Mouse (Mus musculus): ENCODE data around the gene Ephb1.

DNA sequence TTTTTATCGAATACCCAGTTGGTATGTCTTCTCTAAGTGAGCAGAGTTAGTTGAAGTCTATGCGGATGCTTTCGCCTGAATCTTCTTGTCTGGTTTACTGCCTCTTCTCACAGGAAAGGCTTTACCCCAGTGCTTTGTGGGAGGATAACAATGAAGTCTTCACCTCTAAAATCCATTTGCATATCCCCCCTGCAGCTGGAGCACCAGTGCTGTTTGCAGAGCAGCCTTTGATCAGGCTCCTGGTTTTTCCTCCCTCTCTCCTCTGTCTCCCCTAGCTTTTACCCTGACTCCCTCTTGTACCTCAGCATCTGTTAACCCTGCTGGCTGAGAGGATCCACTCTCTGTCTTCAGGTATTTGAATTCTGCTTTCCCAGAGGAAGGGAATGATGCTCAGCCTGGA lies 404.4 kb downstream of the Ephb1 start:
- no peak for TF ChIP-seq EP300 (IDR thresholded peaks at IDR 0.05; ENCODE audit: low read length)
- TF ChIP-seq USF2 (conservative IDR thresholded peaks at IDR 0.05; ENCODE audit: low read depth, low read length): no peak
- TF ChIP-seq ETS1 (conservative IDR thresholded peaks at IDR 0.05; ENCODE audit: low read depth, low read length): no peak
- TF ChIP-seq CTCF (conservative IDR thresholded peaks at IDR 0.05 in 1 of 2, IDR thresholded peaks at IDR 0.05 in 1 of 2; ENCODE audit: low read depth in 2 of 2, low read length in 2 of 2): no peak
- TF ChIP-seq CHD2 (IDR thresholded peaks at IDR 0.05; ENCODE audit: low read length): no peak
- no peak for TF ChIP-seq POLR2A (IDR thresholded peaks at IDR 0.05; ENCODE audit: low read depth, low read length)
- TF ChIP-seq MYC (IDR thresholded peaks at IDR 0.05; ENCODE audit: low read depth, low read length): no peak
- TF ChIP-seq ZNF384 (IDR thresholded peaks at IDR 0.05; ENCODE audit: low read depth, low read length): no peak

All from CH12.LX (cell line).